In the genomic region with DNA sequence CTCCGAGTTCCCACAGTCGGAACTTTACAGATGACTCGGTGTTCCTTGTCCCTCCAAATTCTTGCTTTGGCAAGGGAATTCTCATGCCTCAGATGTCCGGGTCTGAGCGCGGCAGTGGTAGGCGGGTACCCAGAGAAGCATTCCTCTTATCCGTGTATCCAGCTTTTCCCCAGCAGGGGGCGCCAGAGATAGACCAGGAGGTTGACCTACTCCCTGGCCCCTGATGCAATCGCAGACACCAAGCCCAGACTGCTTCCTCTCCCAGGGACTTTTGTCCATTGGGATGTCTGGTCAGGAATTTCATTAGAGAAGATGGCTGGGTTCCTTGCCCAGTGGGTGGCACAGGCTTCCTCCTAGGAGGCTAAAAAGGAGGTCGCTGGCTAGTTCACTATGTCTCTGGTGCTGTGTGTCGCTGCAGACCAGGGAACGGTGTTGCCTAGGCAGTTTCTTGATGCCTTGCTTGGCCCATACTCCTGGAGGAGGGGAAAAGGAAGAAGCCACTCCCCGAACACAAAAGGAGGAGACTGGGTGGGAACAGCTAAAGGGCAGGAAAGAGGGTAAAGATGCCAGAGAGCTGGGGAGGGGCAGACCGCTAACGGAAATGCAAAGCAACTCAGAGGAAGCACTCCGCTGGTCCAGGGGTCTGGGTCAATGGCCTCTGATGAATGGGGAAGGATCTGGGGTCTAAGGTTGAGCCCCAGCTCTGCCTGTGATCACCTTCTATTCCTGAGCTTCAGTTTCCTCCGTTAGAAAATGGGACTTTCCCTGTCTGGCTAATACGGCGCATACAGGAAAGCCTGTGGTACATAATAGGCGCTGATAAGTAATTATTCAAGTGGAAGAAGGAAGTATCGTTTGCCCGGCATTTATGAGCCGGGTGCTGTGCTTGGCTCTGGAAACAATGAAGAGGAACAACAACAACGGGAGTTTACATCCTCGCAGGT, we compare ENCODE assay signal across 8 mouse cellular contexts. TPM values are rescaled to one million over a fixed set of nuclear protein-coding genes. Genes with fewer than 3 reads are reported as not detected.
DNase-seq lines count a peak whose midpoint lies in the region; ATAC-seq lines count a peak whose summit lies in the region.

No protein-coding gene starts in this region.

- H3K9ac ChIP-seq in intestine, embryonic 15.5 days, result no peak overlapping the region

- WGBS in intestine, embryonic 15.5 days, result 20% methylated on average over 26 of the region's 26 CpGs

- ATAC-seq in intestine, embryonic 15.5 days, result peak; percentile 87

- H3K4me1 ChIP-seq in intestine, embryonic 15.5 days (replicated peaks), result peaks cover 26% of the 10 kb centered on the region

- intact Hi-C loops in gastrocnemius, postnatal 36 days (cut with DNase I), result loop anchor here (1.0 to 10.0 kb wide), 2 partner anchors 48 to 157 kb away; a partner anchor contains a TSS
- intact Hi-C loops in left cerebral cortex, postnatal 14 days (cut with DNase I), result no loop called here

- peaks cover 39% of the 10 kb centered on the region for H3K27me3 ChIP-seq in intestine, embryonic 15.5 days (replicated peaks)

- H3K9me3 ChIP-seq in intestine, embryonic 15.5 days, result no peaks in the 10 kb centered on the region

- H3K27ac ChIP-seq in intestine, embryonic 15.5 days, result peak overlapping the region; percentile 29; the same call in 1 of the 2 replicates

- H3K4me2 ChIP-seq in intestine, embryonic 15.5 days (replicated peaks), result peak overlapping the region; percentile 42

- no peaks in the 10 kb centered on the region for H3K36me3 ChIP-seq in intestine, embryonic 15.5 days

- H3K4me3 ChIP-seq in intestine, embryonic 15.5 days (replicated peaks), result 0 out of 2 replicates have a peak overlapping the region, but pooled peaks have one; percentile 0

- peak; percentile 94 to 98 for DNase-seq in adrenal gland, adult 18-20 months (ENCODE audit: low spot score in 2 of 2)
- peak; percentile 92 for DNase-seq in embryo, embryonic 11 days
- DNase-seq in gastrocnemius, postnatal 36 days, result peak; percentile 94
- peak; percentile 93 to 94 for DNase-seq in left cerebral cortex, postnatal 14 days (ENCODE audit: low spot score in 2 of 2)
- peak; percentile 94 for DNase-seq in mesoderm, embryonic 11.5 days (ENCODE audit: low read depth, low spot score)
- DNase-seq in right cerebral cortex, postnatal 25 days, result peak; percentile 85
- DNase-seq in urinary bladder, postnatal 4 days (ENCODE audit: low spot score in 2 of 2), result peak; percentile 86 to 95

RNA-seq across cellular contexts. Expression of a gene that starts 6.7 kb away (rescaled TPM):
- 10 to 100 TPM; 28.4 to 34.3 TPM for total RNA-seq in adrenal gland, adult 18-20 months (2021)
- 1 to 10 TPM; 1.3 to 1.4 TPM for total RNA-seq in gastrocnemius, postnatal 36 days (2021)
- 1.5 and 2.3 TPM in 2 replicates for polyA plus RNA-seq in intestine, embryonic 15.5 days (2015; fragmentation: Nextera tagmentation; extraction: Ambion mirVana)
- total RNA-seq in left cerebral cortex, postnatal 14 days (2021), result 100 to 1,000 TPM; 179 to 209 TPM

RNA-seq across cellular contexts. Expression of a gene that starts 29.5 kb away (rescaled TPM):
- 100 to 1,000 TPM; 173 to 221 TPM for total RNA-seq in adrenal gland, adult 18-20 months (2021)
- total RNA-seq in gastrocnemius, postnatal 36 days (2021), result 100 to 1,000 TPM; 163 to 241 TPM
- polyA plus RNA-seq in intestine, embryonic 15.5 days (2015; fragmentation: Nextera tagmentation; extraction: Ambion mirVana), result 89.9 and 113 TPM in 2 replicates
- 10 to 100 TPM; 67.9 to 77.9 TPM for total RNA-seq in left cerebral cortex, postnatal 14 days (2021)

RNA-seq across cellular contexts. Expression of a gene that starts 48.2 kb away (rescaled TPM):
- total RNA-seq in adrenal gland, adult 18-20 months (2021), result 10 to 100 TPM; 71.6 to 84.6 TPM
- 10 to 100 TPM; 27.9 to 28.2 TPM for total RNA-seq in gastrocnemius, postnatal 36 days (2021)
- polyA plus RNA-seq in intestine, embryonic 15.5 days (2015; fragmentation: Nextera tagmentation; extraction: Ambion mirVana), result 126 and 128 TPM in 2 replicates
- 10 to 100 TPM; 59.5 to 75.8 TPM for total RNA-seq in left cerebral cortex, postnatal 14 days (2021)

RNA-seq across cellular contexts. Expression of a gene that starts 52.7 kb away (rescaled TPM):
- total RNA-seq in adrenal gland, adult 18-20 months (2021), result 10 to 100 TPM; 36.6 to 46.1 TPM
- 1 to 10 TPM; 8.5 to 9.0 TPM for total RNA-seq in gastrocnemius, postnatal 36 days (2021)
- 25.7 and 26.6 TPM in 2 replicates for polyA plus RNA-seq in intestine, embryonic 15.5 days (2015; fragmentation: Nextera tagmentation; extraction: Ambion mirVana)
- 10 to 100 TPM; 23.4 to 28.1 TPM for total RNA-seq in left cerebral cortex, postnatal 14 days (2021)

Comparison
In these comparisons a context has a peak if more than half of its experiments do, and no peak if none do; other contexts are left out.
1. Peak in every context shown above with its lines: DNase-seq, ATAC-seq, H3K4me3 ChIP-seq and H3K27ac ChIP-seq.
2. RNA of a gene that starts 6.7 kb away (total RNA-seq): 179 to 209 TPM in left cerebral cortex, postnatal 14 days and 28.4 to 34.3 TPM in adrenal gland, adult 18-20 months; 1.3 to 1.4 TPM in gastrocnemius, postnatal 36 days; every median in the first group is over 10 times any median in the second.